Mouse (Mus musculus): Measurements from ENCODE around the gene Cask. TPM values are rescaled to one million over a fixed set of nuclear protein-coding genes. Genes with fewer than 3 reads are reported as not detected.

Cask gene
- polyA plus RNA-seq, 2 experiments = 20.9 to 25.4 TPM

DNA sequence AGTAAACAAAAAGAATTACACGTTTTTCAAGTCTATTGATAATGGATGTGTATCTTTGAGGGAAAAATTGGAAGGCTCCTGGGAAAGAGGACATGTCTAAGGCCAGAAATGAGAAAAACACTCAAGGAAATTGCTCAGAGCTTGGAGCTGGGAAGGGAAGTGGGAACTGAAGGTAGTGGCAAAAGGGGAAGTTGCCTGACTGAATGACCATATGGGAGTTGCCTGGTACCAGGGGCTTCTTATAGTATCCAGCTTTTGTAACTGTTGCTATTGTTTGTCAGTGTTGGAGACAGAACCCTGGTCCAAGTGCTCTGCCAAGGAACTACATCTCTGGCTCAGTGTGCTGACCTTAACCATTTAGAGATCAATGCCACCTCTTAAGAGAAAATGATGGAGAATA, 234.4 kb downstream of the Cask start:
- no peak for DNase-seq (ENCODE audit: low spot score)
- H3K4me1 ChIP-seq (ENCODE audit: control insufficient read depth, insufficient read depth, low read length) = no peaks in the 10 kb centered on the region
- H3K9me3 ChIP-seq (ENCODE audit: control insufficient read depth, low read length) = no peaks in the 10 kb centered on the region
- H3K4me2 ChIP-seq (replicated peaks; ENCODE audit: low read depth, low read length, severe bottlenecking) = no peak overlapping the region
- no peak for TF ChIP-seq POLR2A (IDR thresholded peaks at IDR 0.05; ENCODE audit: borderline replicate concordance, extremely low read depth, insufficient read depth, insufficient read length)
- H3K9ac ChIP-seq (ENCODE audit: low read depth, low read length, severe bottlenecking) = no peak overlapping the region
- H3K27ac ChIP-seq (replicated peaks; ENCODE audit: low read depth, low read length) = no peak overlapping the region
- ATAC-seq (ENCODE audit: low FRiP score, low read depth) = no peak
- no peaks in the 10 kb centered on the region for H3K36me3 ChIP-seq (ENCODE audit: control insufficient read depth, insufficient read depth, low read length)
- H3K4me3 ChIP-seq (replicated peaks; ENCODE audit: low read length) = no peak overlapping the region
- 68% methylated on average over 1 of the region's 1 CpGs for WGBS
- H3K27me3 ChIP-seq (ENCODE audit: control insufficient read depth, insufficient read depth, low read length) = no peaks in the 10 kb centered on the region

DNA sequence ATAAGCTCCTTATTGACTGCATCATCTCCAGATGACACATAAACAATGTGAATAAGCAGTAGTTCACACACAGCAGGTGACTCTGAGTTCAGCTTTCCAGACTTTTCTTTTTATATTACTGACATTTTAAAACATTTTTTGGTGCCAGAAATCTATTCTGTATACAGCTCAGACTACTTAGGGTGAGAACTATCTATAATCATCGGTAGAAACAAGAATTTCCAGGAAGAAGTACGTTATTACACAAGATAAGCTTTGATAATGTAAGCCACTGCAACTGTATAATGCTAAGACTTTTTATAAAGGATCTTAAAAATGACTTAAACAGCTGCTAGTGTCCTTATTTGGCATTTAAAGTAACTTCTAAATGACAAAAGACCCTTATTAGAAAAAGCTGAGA, 239.1 kb downstream of the Cask start:
- H3K4me3 ChIP-seq (replicated peaks; ENCODE audit: low read length) = no peak overlapping the region
- 0 out of 2 replicates have a peak, but pooled peaks cover 6% of the 10 kb centered on the region for H3K36me3 ChIP-seq (ENCODE audit: control insufficient read depth, insufficient read depth, low read length)
- WGBS = 71% methylated on average over 2 of the region's 2 CpGs
- H3K9ac ChIP-seq (ENCODE audit: low read depth, low read length, severe bottlenecking) = no peak overlapping the region
- H3K4me1 ChIP-seq (ENCODE audit: control insufficient read depth, insufficient read depth, low read length) = no peaks in the 10 kb centered on the region
- no peaks in the 10 kb centered on the region for H3K27me3 ChIP-seq (ENCODE audit: control insufficient read depth, insufficient read depth, low read length)
- H3K27ac ChIP-seq (replicated peaks; ENCODE audit: low read depth, low read length) = no peak overlapping the region
- H3K4me2 ChIP-seq (replicated peaks; ENCODE audit: low read depth, low read length, severe bottlenecking) = no peak overlapping the region
- H3K9me3 ChIP-seq (ENCODE audit: control insufficient read depth, low read length) = no peaks in the 10 kb centered on the region
- no peak for ATAC-seq (ENCODE audit: low FRiP score, low read depth)
- no peak for DNase-seq (ENCODE audit: low spot score)
- no peak for TF ChIP-seq POLR2A (IDR thresholded peaks at IDR 0.05; ENCODE audit: borderline replicate concordance, extremely low read depth, insufficient read depth, insufficient read length)

DNA sequence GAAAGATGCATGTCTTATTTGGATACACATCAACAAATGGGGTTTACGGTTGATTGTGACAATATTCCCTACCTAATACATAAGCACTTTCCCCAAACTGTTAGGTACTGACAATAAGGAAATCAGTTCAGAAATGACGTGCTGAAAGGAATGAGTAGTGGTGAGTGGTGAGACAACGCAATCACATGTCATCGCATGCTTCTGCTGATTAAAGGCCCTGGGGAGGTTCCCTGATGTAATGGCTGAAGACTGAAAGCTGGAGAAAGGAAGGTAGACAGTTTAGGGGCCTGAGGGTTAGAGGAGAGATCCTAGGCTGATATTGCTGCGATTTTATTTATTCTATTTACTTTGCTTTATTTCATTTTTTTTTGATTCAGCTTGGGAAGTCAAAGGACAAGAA, 240.1 kb downstream of the Cask start:
- Histone ChIP-seq H3K36me3 (ENCODE audit: control insufficient read depth, insufficient read depth, low read length) (0 out of 2 replicates have a peak, but pooled peaks cover 6% of the 10 kb centered on the region), H3K27ac (replicated peaks; ENCODE audit: low read depth, low read length) (no peak overlapping the region), H3K9ac (ENCODE audit: low read depth, low read length, severe bottlenecking) (no peak overlapping the region), H3K9me3 (ENCODE audit: control insufficient read depth, low read length) (no peaks in the 10 kb centered on the region), H3K4me1 (ENCODE audit: control insufficient read depth, insufficient read depth, low read length) (no peaks in the 10 kb centered on the region), H3K4me3 (replicated peaks; ENCODE audit: low read length) (no peak overlapping the region), H3K4me2 (replicated peaks; ENCODE audit: low read depth, low read length, severe bottlenecking) (no peak overlapping the region), H3K27me3 (ENCODE audit: control insufficient read depth, insufficient read depth, low read length) (no peaks in the 10 kb centered on the region)
- WGBS = 91% methylated on average over 5 of the region's 5 CpGs
- DNase-seq (ENCODE audit: low spot score) (no peak), ATAC-seq (ENCODE audit: low FRiP score, low read depth) (no peak)
- no peak for TF ChIP-seq POLR2A (IDR thresholded peaks at IDR 0.05; ENCODE audit: borderline replicate concordance, extremely low read depth, insufficient read depth, insufficient read length)

DNA sequence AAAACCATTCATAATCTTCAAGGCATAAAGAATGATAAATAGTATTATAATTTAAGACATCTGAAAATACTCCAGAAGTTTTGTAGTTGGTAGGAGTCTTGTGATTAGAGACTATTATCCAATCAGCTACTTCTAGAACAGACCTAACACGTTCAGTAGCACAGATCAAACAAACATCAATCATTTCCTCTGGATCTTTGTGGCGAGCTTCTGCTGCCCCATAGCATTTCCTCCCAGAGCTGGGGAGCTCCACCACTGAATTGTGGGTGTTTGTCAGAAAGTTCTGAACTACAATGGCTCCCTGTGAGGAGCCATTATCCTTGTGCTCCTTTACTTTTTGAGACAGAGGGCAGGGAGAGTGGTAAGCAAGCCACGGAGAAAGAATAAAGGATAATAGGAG, 243.4 kb downstream of the Cask start:
- Histone ChIP-seq H3K4me1 (ENCODE audit: control insufficient read depth, insufficient read depth, low read length) (no peaks in the 10 kb centered on the region), H3K36me3 (ENCODE audit: control insufficient read depth, insufficient read depth, low read length) (0 out of 2 replicates have a peak, but pooled peaks cover 6% of the 10 kb centered on the region), H3K9ac (ENCODE audit: low read depth, low read length, severe bottlenecking) (no peak overlapping the region), H3K9me3 (ENCODE audit: control insufficient read depth, low read length) (no peaks in the 10 kb centered on the region), H3K27me3 (ENCODE audit: control insufficient read depth, insufficient read depth, low read length) (no peaks in the 10 kb centered on the region), H3K27ac (replicated peaks; ENCODE audit: low read depth, low read length) (no peak overlapping the region), H3K4me2 (replicated peaks; ENCODE audit: low read depth, low read length, severe bottlenecking) (no peak overlapping the region), H3K4me3 (replicated peaks; ENCODE audit: low read length) (no peak overlapping the region)
- 53% methylated on average over 3 of the region's 3 CpGs for WGBS
- no peak for DNase-seq (ENCODE audit: low spot score)
- no peak for TF ChIP-seq POLR2A (IDR thresholded peaks at IDR 0.05; ENCODE audit: borderline replicate concordance, extremely low read depth, insufficient read depth, insufficient read length)
- ATAC-seq (ENCODE audit: low FRiP score, low read depth) = no peak

DNA sequence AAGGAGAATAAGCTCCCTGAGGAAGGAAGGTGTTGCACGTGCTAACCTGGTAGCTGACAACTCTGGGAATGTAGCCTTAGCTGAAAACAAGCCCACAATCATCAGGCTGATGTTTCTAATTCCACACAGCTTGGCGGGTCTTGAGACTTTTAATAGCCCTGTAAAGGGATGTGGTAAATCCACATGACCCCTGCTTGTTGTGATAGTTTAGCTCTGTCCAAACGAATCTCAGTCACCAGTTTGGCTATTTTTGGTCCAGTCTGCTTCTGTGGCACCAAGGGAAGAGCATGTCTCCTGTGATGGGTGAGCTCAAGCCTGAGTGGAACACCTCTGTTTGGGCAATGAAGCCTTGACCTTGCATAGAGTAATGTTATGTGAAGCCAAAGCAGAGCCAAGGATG, 244.4 kb downstream of the Cask start:
- DNase-seq (ENCODE audit: low spot score) (no peak), ATAC-seq (ENCODE audit: low FRiP score, low read depth) (no peak)
- H3K36me3 ChIP-seq (ENCODE audit: control insufficient read depth, insufficient read depth, low read length) = 0 out of 2 replicates have a peak, but pooled peaks cover 6% of the 10 kb centered on the region
- H3K4me2 ChIP-seq (replicated peaks; ENCODE audit: low read depth, low read length, severe bottlenecking) = no peak overlapping the region
- no peak overlapping the region for H3K27ac ChIP-seq (replicated peaks; ENCODE audit: low read depth, low read length)
- no peaks in the 10 kb centered on the region for H3K27me3 ChIP-seq (ENCODE audit: control insufficient read depth, insufficient read depth, low read length)
- H3K4me3 ChIP-seq (replicated peaks; ENCODE audit: low read length) = no peak overlapping the region
- no peaks in the 10 kb centered on the region for H3K4me1 ChIP-seq (ENCODE audit: control insufficient read depth, insufficient read depth, low read length)
- no peak for TF ChIP-seq POLR2A (IDR thresholded peaks at IDR 0.05; ENCODE audit: borderline replicate concordance, extremely low read depth, insufficient read depth, insufficient read length)
- no peaks in the 10 kb centered on the region for H3K9me3 ChIP-seq (ENCODE audit: control insufficient read depth, low read length)
- WGBS = 34% methylated on average over 3 of the region's 3 CpGs
- H3K9ac ChIP-seq (ENCODE audit: low read depth, low read length, severe bottlenecking) = no peak overlapping the region

DNA sequence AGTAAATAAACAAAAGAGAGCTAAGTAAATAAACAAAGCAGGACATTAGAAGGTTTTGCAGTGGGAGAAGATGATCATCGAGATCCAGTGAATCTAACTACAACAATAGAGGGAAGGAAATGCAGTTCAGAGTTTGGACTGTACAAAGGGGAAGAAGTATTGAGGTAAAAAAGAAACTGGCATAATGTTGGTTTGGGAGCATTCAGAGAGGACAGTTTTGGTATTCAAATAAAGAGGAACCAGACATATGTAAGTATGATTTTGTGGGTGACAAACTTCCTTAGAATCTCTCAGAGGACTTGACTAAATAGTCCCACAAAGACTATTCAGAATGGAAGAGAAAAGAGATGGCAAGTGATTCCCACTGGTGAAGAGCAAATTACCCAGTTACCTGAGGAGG, 251.2 kb downstream of the Cask start:
- no peak overlapping the region for H3K27ac ChIP-seq (replicated peaks; ENCODE audit: low read depth, low read length)
- 77% methylated on average over 1 of the region's 1 CpGs for WGBS
- H3K9me3 ChIP-seq (ENCODE audit: control insufficient read depth, low read length) = no peaks in the 10 kb centered on the region
- DNase-seq (ENCODE audit: low spot score) (no peak), ATAC-seq (ENCODE audit: low FRiP score, low read depth) (no peak)
- H3K4me1 ChIP-seq (ENCODE audit: control insufficient read depth, insufficient read depth, low read length) = no peaks in the 10 kb centered on the region
- no peak overlapping the region for H3K4me3 ChIP-seq (replicated peaks; ENCODE audit: low read length)
- H3K27me3 ChIP-seq (ENCODE audit: control insufficient read depth, insufficient read depth, low read length) = no peaks in the 10 kb centered on the region
- no peak overlapping the region for H3K4me2 ChIP-seq (replicated peaks; ENCODE audit: low read depth, low read length, severe bottlenecking)
- TF ChIP-seq POLR2A (IDR thresholded peaks at IDR 0.05; ENCODE audit: borderline replicate concordance, extremely low read depth, insufficient read depth, insufficient read length) = no peak
- no peaks in the 10 kb centered on the region for H3K36me3 ChIP-seq (ENCODE audit: control insufficient read depth, insufficient read depth, low read length)
- no peak overlapping the region for H3K9ac ChIP-seq (ENCODE audit: low read depth, low read length, severe bottlenecking)

Data from limb, embryonic 14.5 days (tissue).